Mouse (Mus musculus): ENCODE measurements around the gene Snai1.
A peak's percentile ranks its signal among the peaks of the same experiment; 100 is the strongest.

GRCm38 (mm10) chr2:167510485-167510884 is 27.5 kb upstream of the Snai1 start:
- TF ChIP-seq CTCF (IDR thresholded peaks at IDR 0.05), result no peak
- peak; percentile 62; the same call in 1 of the 2 replicates for TF ChIP-seq EP300 (IDR thresholded peaks at IDR 0.05; ENCODE audit: insufficient read depth, low read depth, low read length)

All from heart, adult 2 months (tissue).